Mouse (Mus musculus): ENCODE results near the gene Ddx31. TPM values are rescaled to one million over a fixed set of nuclear protein-coding genes. Genes with fewer than 3 reads are reported as not detected.

The Ddx31 gene
- polyA plus RNA-seq, 1 experiment from 2014 or later: 3.9 TPM

DNA sequence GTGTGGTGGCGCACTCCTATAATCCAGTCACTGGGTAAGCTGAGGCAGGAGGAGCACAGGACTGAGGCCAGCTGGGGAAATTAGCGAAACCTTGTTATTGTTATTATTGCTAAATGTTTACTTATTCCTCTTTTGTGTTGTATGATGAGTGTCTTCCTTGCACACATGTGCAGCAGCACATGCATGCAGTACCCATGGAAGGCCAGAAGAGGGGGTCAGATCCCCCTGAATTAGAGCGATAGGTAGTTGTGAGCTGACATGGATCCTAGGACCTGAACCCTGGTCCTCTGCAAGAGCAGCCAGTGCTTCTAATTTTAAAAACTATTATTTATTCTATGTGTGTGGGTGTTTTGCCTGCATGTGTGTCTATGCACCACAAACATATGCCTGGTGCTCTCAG lies 90.4 kb downstream of the Ddx31 start:
- no peak overlapping the region for H3K27ac ChIP-seq (ENCODE audit: low read length)
- H3K4me3 ChIP-seq (ENCODE audit: low read depth, low read length): no peak overlapping the region
- 79% methylated on average over 3 of the region's 3 CpGs for WGBS (ENCODE audit: insufficient replicate concordance)
- H3K27me3 ChIP-seq (ENCODE audit: control insufficient read depth, insufficient read depth, low read depth, low read length): no peaks in the 10 kb centered on the region
- ATAC-seq (ENCODE audit: low read depth): no peak
- H3K9ac ChIP-seq (ENCODE audit: low read depth, low read length): no peak overlapping the region
- no peaks in the 10 kb centered on the region for H3K36me3 ChIP-seq (ENCODE audit: control insufficient read depth, insufficient read depth)
- H3K9me3 ChIP-seq (replicated peaks; ENCODE audit: control insufficient read depth, low read length): no peaks in the 10 kb centered on the region
- H3K4me2 ChIP-seq (ENCODE audit: low read depth, low read length): no peak overlapping the region
- no peaks in the 10 kb centered on the region for H3K4me1 ChIP-seq (ENCODE audit: control insufficient read depth, low read depth, low read length)

DNA sequence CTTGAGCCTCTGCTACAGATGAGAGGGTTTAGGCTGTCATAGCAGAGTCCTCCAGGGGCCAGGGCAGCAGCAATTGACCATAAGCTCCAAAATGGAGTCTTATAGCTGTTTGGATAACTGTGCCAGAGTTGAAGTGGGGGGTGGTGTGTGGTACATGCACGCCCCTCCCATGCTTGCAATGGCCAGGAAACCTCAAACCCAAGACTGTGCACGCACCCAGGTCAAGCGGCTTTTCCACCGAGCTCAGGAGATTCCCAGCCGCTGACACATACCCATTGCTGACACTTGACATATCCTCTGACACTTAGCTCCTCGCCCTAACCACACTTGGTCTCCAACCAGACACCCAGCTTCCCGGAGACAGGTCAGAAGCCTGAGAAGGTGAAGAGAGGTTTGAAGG lies 98.8 kb downstream of the Ddx31 start:
- Histone ChIP-seq H3K9me3 (replicated peaks; ENCODE audit: control insufficient read depth, low read length) (no peaks in the 10 kb centered on the region), H3K4me2 (ENCODE audit: low read depth, low read length) (no peak overlapping the region), H3K4me1 (ENCODE audit: control insufficient read depth, low read depth, low read length) (no peaks in the 10 kb centered on the region), H3K4me3 (ENCODE audit: low read depth, low read length) (no peak overlapping the region), H3K9ac (ENCODE audit: low read depth, low read length) (no peak overlapping the region), H3K36me3 (ENCODE audit: control insufficient read depth, insufficient read depth) (no peaks in the 10 kb centered on the region), H3K27me3 (ENCODE audit: control insufficient read depth, insufficient read depth, low read depth, low read length) (no peaks in the 10 kb centered on the region), H3K27ac (ENCODE audit: low read length) (no peak overlapping the region)
- 22% methylated on average over 7 of the region's 7 CpGs for WGBS (ENCODE audit: insufficient replicate concordance)
- ATAC-seq (ENCODE audit: low read depth): no peak

DNA sequence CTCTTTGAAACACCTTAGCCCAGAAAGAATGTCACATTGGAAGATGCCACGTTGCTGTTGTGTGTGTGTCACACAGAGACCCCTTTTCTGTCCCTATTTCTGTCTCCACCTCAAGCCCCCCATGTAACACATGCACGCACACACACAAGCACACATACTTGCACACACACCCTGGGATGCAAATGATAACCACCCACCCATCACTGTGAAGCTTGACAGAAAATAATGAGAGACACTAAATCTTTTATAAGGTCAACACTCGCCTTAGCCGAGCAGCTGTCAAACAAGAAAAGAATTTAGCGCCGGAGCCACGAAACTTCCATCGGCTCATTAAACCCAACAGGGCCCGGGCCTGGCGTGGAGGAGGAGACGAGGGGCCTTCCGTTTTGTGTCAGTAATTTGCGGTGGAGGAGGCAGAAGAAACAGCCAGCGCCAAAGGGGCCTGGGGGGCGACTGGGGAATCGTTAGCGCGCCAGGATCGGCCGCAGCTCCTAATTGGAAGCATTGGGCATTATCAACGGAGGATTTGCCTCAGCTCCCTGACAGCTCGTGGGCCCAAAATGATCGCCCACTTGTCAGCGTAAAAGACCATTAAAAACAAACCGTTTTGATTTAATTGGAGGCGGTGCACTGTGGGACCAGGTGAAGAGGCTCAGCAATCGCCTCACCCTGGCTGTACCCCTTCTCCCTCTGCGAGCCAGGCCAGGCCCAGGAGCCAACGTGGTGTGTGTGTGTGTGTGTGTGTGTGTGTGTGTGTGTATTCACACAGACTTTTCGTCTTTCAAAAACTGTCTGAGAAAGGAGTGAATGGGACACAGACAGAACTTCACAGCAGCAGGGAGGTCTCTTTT lies 103.7 kb downstream of the Ddx31 start:
- H3K4me2 ChIP-seq (ENCODE audit: low read depth, low read length): no peak overlapping the region
- no peak for ATAC-seq (ENCODE audit: low read depth)
- no peaks in the 10 kb centered on the region for H3K4me1 ChIP-seq (ENCODE audit: control insufficient read depth, low read depth, low read length)
- 59% methylated on average over 30 of the region's 30 CpGs for WGBS (ENCODE audit: insufficient replicate concordance)
- no peaks in the 10 kb centered on the region for H3K9me3 ChIP-seq (replicated peaks; ENCODE audit: control insufficient read depth, low read length)
- no peaks in the 10 kb centered on the region for H3K27me3 ChIP-seq (ENCODE audit: control insufficient read depth, insufficient read depth, low read depth, low read length)
- H3K27ac ChIP-seq (ENCODE audit: low read length): no peak overlapping the region
- no peak overlapping the region for H3K9ac ChIP-seq (ENCODE audit: low read depth, low read length)
- H3K36me3 ChIP-seq (ENCODE audit: control insufficient read depth, insufficient read depth): no peaks in the 10 kb centered on the region
- no peak overlapping the region for H3K4me3 ChIP-seq (ENCODE audit: low read depth, low read length)

DNA sequence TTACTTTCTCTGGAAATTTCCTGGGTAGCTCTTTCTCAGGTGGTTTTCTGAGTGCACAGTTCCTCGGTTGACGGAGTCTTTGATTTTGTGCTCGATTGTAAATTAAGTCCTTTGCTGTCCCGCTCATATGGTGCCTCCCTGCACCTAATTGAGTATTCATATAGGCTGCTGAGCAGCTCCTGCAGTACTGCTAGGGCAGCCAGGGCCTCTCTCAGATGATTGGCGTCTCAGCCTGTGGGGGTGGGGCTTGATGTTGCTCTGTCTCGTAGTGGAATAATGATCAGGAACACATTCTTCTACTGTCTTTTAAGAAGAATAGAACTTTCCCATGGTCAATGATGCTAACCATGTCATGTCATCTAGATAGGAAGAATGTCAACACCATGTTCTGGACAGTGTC lies 105.2 kb downstream of the Ddx31 start:
- Histone ChIP-seq H3K9me3 (replicated peaks; ENCODE audit: control insufficient read depth, low read length) (no peaks in the 10 kb centered on the region), H3K4me2 (ENCODE audit: low read depth, low read length) (no peak overlapping the region), H3K4me1 (ENCODE audit: control insufficient read depth, low read depth, low read length) (no peaks in the 10 kb centered on the region), H3K36me3 (ENCODE audit: control insufficient read depth, insufficient read depth) (no peaks in the 10 kb centered on the region), H3K27me3 (ENCODE audit: control insufficient read depth, insufficient read depth, low read depth, low read length) (no peaks in the 10 kb centered on the region), H3K27ac (ENCODE audit: low read length) (no peak overlapping the region), H3K4me3 (ENCODE audit: low read depth, low read length) (no peak overlapping the region), H3K9ac (ENCODE audit: low read depth, low read length) (no peak overlapping the region)
- ATAC-seq (ENCODE audit: low read depth): no peak
- 57% methylated on average over 6 of the region's 6 CpGs for WGBS (ENCODE audit: insufficient replicate concordance)

DNA sequence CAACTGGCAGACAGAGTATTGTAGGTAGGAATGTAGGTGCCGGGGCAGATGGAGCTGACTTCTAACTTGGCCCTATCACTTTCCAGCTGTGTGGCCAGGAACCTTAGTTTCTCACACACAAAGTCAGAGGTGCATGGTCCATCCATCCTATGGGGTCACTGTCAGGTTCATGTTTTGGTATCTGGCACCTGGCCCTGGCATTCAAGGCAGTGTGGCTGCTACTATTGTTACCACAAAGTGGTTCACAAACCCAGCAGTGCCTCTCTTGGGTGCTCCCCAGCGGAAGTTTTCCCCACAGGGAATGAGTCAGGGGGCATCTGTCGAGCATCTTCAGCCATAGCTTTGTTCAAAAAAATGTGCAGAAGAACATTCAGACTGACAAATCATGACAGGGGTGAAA lies 106.1 kb downstream of the Ddx31 start:
- Histone ChIP-seq H3K4me3 (ENCODE audit: low read depth, low read length) (no peak overlapping the region), H3K9ac (ENCODE audit: low read depth, low read length) (no peak overlapping the region), H3K36me3 (ENCODE audit: control insufficient read depth, insufficient read depth) (no peaks in the 10 kb centered on the region), H3K9me3 (replicated peaks; ENCODE audit: control insufficient read depth, low read length) (no peaks in the 10 kb centered on the region), H3K4me1 (ENCODE audit: control insufficient read depth, low read depth, low read length) (no peaks in the 10 kb centered on the region), H3K27ac (ENCODE audit: low read length) (no peak overlapping the region), H3K27me3 (ENCODE audit: control insufficient read depth, insufficient read depth, low read depth, low read length) (no peaks in the 10 kb centered on the region), H3K4me2 (ENCODE audit: low read depth, low read length) (no peak overlapping the region)
- WGBS (ENCODE audit: insufficient replicate concordance): 61% methylated on average over 3 of the region's 3 CpGs
- ATAC-seq (ENCODE audit: low read depth): no peak

DNA sequence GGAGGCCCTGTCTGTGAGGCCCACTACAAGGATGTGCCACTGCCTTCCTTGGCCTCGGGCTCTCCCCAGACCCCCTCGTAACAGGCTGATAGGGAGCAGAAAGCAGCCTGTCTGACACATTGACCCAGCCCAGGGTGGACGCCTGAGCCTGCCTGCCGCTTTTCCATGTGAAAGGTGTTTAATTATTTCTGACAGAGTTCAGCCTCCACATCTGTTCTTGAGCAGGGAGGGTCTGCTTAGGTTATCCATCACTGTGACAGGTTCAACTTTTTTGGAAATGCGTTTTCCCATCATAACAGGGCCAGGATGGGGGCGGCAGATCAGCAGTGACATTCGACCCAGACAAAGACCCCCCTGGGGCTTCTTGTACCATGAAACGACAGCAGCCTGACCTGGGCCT lies 112.8 kb downstream of the Ddx31 start:
- no peaks in the 10 kb centered on the region for H3K9me3 ChIP-seq (replicated peaks; ENCODE audit: control insufficient read depth, low read length)
- no peak overlapping the region for H3K4me3 ChIP-seq (ENCODE audit: low read depth, low read length)
- no peaks in the 10 kb centered on the region for H3K36me3 ChIP-seq (ENCODE audit: control insufficient read depth, insufficient read depth)
- H3K4me1 ChIP-seq (ENCODE audit: control insufficient read depth, low read depth, low read length): no peaks in the 10 kb centered on the region
- no peak overlapping the region for H3K4me2 ChIP-seq (ENCODE audit: low read depth, low read length)
- H3K27ac ChIP-seq (ENCODE audit: low read length): no peak overlapping the region
- 51% methylated on average over 8 of the region's 8 CpGs for WGBS (ENCODE audit: insufficient replicate concordance)
- H3K27me3 ChIP-seq (ENCODE audit: control insufficient read depth, insufficient read depth, low read depth, low read length): no peaks in the 10 kb centered on the region
- no peak for ATAC-seq (ENCODE audit: low read depth)
- H3K9ac ChIP-seq (ENCODE audit: low read depth, low read length): no peak overlapping the region

DNA sequence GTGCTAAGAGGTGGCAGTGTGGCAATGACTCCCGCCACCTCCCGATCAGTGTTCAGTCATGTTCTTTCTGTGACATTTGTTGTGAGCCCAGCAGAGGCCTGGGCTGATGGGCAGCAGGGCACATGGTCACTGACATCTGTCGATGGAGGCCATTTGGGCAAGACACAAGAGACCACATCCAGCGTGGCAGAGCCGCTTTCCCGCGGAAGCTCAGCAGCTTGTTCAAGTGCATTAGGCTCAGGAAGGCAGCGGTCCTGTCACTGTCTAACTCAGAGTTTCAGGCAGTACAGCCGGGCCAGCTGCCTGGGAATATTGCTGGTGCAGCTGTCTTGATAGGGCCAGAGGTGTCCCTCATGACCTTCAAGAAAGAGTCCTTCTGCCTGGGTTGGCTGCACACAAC lies 114.4 kb downstream of the Ddx31 start:
- no peaks in the 10 kb centered on the region for H3K9me3 ChIP-seq (replicated peaks; ENCODE audit: control insufficient read depth, low read length)
- H3K4me2 ChIP-seq (ENCODE audit: low read depth, low read length): no peak overlapping the region
- no peaks in the 10 kb centered on the region for H3K36me3 ChIP-seq (ENCODE audit: control insufficient read depth, insufficient read depth)
- no peaks in the 10 kb centered on the region for H3K27me3 ChIP-seq (ENCODE audit: control insufficient read depth, insufficient read depth, low read depth, low read length)
- no peak overlapping the region for H3K4me3 ChIP-seq (ENCODE audit: low read depth, low read length)
- WGBS (ENCODE audit: insufficient replicate concordance): 82% methylated on average over 9 of the region's 9 CpGs
- no peak for ATAC-seq (ENCODE audit: low read depth)
- H3K4me1 ChIP-seq (ENCODE audit: control insufficient read depth, low read depth, low read length): no peaks in the 10 kb centered on the region
- H3K27ac ChIP-seq (ENCODE audit: low read length): no peak overlapping the region
- no peak overlapping the region for H3K9ac ChIP-seq (ENCODE audit: low read depth, low read length)

Other genes starting within 250 kb of the Ddx31 start
- gene Gfi1b, start 218.4 kb upstream of the Ddx31 start, polyA plus RNA-seq (2015; fragmentation: Nextera tagmentation; extraction: Ambion mirVana): 88.7 and 89.4 TPM in 2 replicates
- gene Tsc1, start 199.2 kb upstream of the Ddx31 start, polyA plus RNA-seq (2015; fragmentation: Nextera tagmentation; extraction: Ambion mirVana): 9.6 and 9.8 TPM in 2 replicates
- gene Spaca9, start 140.7 kb upstream of the Ddx31 start, polyA plus RNA-seq (2015; fragmentation: Nextera tagmentation; extraction: Ambion mirVana): 2.8 and 3.3 TPM in 2 replicates
- gene Ak8, start 140.2 kb upstream of the Ddx31 start, polyA plus RNA-seq (2015; fragmentation: Nextera tagmentation; extraction: Ambion mirVana): 0.39 and 0.52 TPM in 2 replicates
- gene Gtf3c4, start within 50 bp of the Ddx31 start, polyA plus RNA-seq (2015; fragmentation: Nextera tagmentation; extraction: Ambion mirVana): 3.9 and 4.3 TPM in 2 replicates
- gene Barhl1, start 76.3 kb downstream of the Ddx31 start, polyA plus RNA-seq (2015; fragmentation: Nextera tagmentation; extraction: Ambion mirVana): not detected in 2 replicates
- gene Cfap77, start 214.7 kb downstream of the Ddx31 start, polyA plus RNA-seq (2015; fragmentation: Nextera tagmentation; extraction: Ambion mirVana): 0.11 TPM in 1 of 2 replicates, not detected in the other
- gene Ttf1, start 219.9 kb downstream of the Ddx31 start, polyA plus RNA-seq (2015; fragmentation: Nextera tagmentation; extraction: Ambion mirVana): 3.8 and 4.1 TPM in 2 replicates